Comparison of ENCODE assay signal across 8 mouse cellular contexts in genomic region chr5:96997802-96998565, GRCm38 (mm10). TPM values are rescaled to one million over a fixed set of nuclear protein-coding genes. Genes with fewer than 3 reads are reported as not detected.
DNase-seq lines count a peak whose midpoint lies in the region; ATAC-seq and TF ChIP-seq lines count a peak whose summit lies in the region.

No protein-coding gene starts in this region.

- peak overlapping the region; percentile 97 for H3K27ac ChIP-seq in bone marrow, adult 2 months (ENCODE audit: control insufficient read depth, insufficient read depth, low read depth, low read length, poor library complexity)
- peak overlapping the region; percentile 74 to 92 for H3K27ac ChIP-seq in heart, embryonic 14.5 days (replicated peaks in 1 of 2; ENCODE audit: control insufficient read depth in 1 of 2, insufficient read depth in 1 of 2, low read depth in 2 of 2, low read length in 2 of 2)
- H3K27ac ChIP-seq in small intestine, adult 2 months (ENCODE audit: insufficient read depth, low read depth, low read length): peak overlapping the region; percentile 77

- intact Hi-C loops in left cerebral cortex, postnatal 14 days (cut with DNase I): no loop called here

- WGBS in bone marrow, adult 2 months: under 1% methylated on average over 75 of the region's 75 CpGs
- 1% methylated on average over 74 of the region's 75 CpGs for WGBS in heart, embryonic 14.5 days
- WGBS in small intestine, adult 2 months: 1% methylated on average over 75 of the region's 75 CpGs

- peak overlapping the region; percentile 90 for H3K9ac ChIP-seq in heart, embryonic 14.5 days (ENCODE audit: low read length)

- no peaks in the 10 kb centered on the region for H3K27me3 ChIP-seq in erythroblast, embryonic 14.5 days (ENCODE audit: control insufficient read depth)
- H3K27me3 ChIP-seq in heart, embryonic 14.5 days (ENCODE audit: control insufficient read depth, insufficient read depth, low read length): no peaks in the 10 kb centered on the region; the same call in 1 of the 2 replicates
- H3K27me3 ChIP-seq in megakaryocyte, embryonic 14.5 days (replicated peaks): no peaks in the 10 kb centered on the region
- no peaks in the 10 kb centered on the region for H3K27me3 ChIP-seq in small intestine, adult 2 months (ENCODE audit: control insufficient read depth, insufficient read depth, low read length)

- peak; percentile 38 for DNase-seq in left cerebral cortex, adult 11 months (ENCODE audit: low spot score)
- DNase-seq in left cerebral cortex, postnatal 14 days (ENCODE audit: low spot score in 2 of 2): no peak
- DNase-seq in kidney, postnatal 25 days: peak; percentile 45 to 76

- H3K4me1 ChIP-seq in bone marrow, adult 2 months (ENCODE audit: control insufficient read depth, insufficient read depth, low read length): peaks cover 12% of the 10 kb centered on the region
- H3K4me1 ChIP-seq in erythroblast, embryonic 14.5 days (ENCODE audit: control insufficient read depth): peaks cover 76% of the 10 kb centered on the region
- H3K4me1 ChIP-seq in heart, embryonic 14.5 days (ENCODE audit: control insufficient read depth in 2 of 2, insufficient read depth in 2 of 2, low read length in 2 of 2): peaks cover 6 to 10% of the 10 kb centered on the region in 2 experiments
- peaks cover 72% of the 10 kb centered on the region for H3K4me1 ChIP-seq in megakaryocyte, embryonic 14.5 days
- peaks cover 27% of the 10 kb centered on the region; the same call in 1 of the 2 replicates for H3K4me1 ChIP-seq in small intestine, adult 2 months (ENCODE audit: control insufficient read depth, insufficient read depth, insufficient read length, low read length)

- no peaks in the 10 kb centered on the region for H3K9me3 ChIP-seq in erythroblast, embryonic 14.5 days (ENCODE audit: control insufficient read depth, low read length)
- H3K9me3 ChIP-seq in heart, embryonic 14.5 days (ENCODE audit: control insufficient read depth, low read length): no peaks in the 10 kb centered on the region
- H3K9me3 ChIP-seq in megakaryocyte, embryonic 14.5 days: no peaks in the 10 kb centered on the region

- peaks cover 54% of the 10 kb centered on the region for H3K36me3 ChIP-seq in erythroblast, embryonic 14.5 days (ENCODE audit: control insufficient read depth)
- H3K36me3 ChIP-seq in heart, embryonic 14.5 days (ENCODE audit: control insufficient read depth, insufficient read depth, low read length): no peaks in the 10 kb centered on the region
- H3K36me3 ChIP-seq in megakaryocyte, embryonic 14.5 days (replicated peaks; ENCODE audit: low read length): peaks cover 46% of the 10 kb centered on the region
- no peaks in the 10 kb centered on the region for H3K36me3 ChIP-seq in small intestine, adult 2 months (ENCODE audit: control insufficient read depth, insufficient read depth, low read length)

- peak overlapping the region; percentile 71 for H3K4me3 ChIP-seq in bone marrow, adult 2 months (replicated peaks; ENCODE audit: control insufficient read depth, low read depth, low read length)
- peak overlapping the region; percentile 79 for H3K4me3 ChIP-seq in erythroblast, embryonic 14.5 days (replicated peaks)
- H3K4me3 ChIP-seq in heart, embryonic 14.5 days (ENCODE audit: control insufficient read depth in 1 of 2, insufficient read depth in 1 of 2, low read depth in 1 of 2, low read length in 2 of 2): peak overlapping the region; percentile 87
- H3K4me3 ChIP-seq in megakaryocyte, embryonic 14.5 days (replicated peaks): peak overlapping the region; percentile 98
- peak overlapping the region; percentile 89 for H3K4me3 ChIP-seq in small intestine, adult 2 months (ENCODE audit: low read depth, low read length)

- TF ChIP-seq POLR2A in bone marrow, adult 2 months (IDR thresholded peaks at IDR 0.05; ENCODE audit: borderline replicate concordance, control insufficient read depth, low read depth, low read length): no peak
- TF ChIP-seq POLR2A in small intestine, adult 2 months (IDR thresholded peaks at IDR 0.05; ENCODE audit: low read depth, low read length): no peak

- no peak for TF ChIP-seq CTCF in bone marrow, adult 2 months (IDR thresholded peaks at IDR 0.05; ENCODE audit: control insufficient read depth, insufficient read depth, low read length)
- no peak for TF ChIP-seq CTCF in small intestine, adult 2 months (IDR thresholded peaks at IDR 0.05; ENCODE audit: extremely low read depth, insufficient read length, insufficient replicate concordance, low read depth, low read length)

- peak; percentile 5; the same call in 1 of the 2 replicates for ATAC-seq in heart, embryonic 14.5 days (ENCODE audit: insufficient number of reproducible peaks, insufficient read depth, low FRiP score, low read depth)

- peak overlapping the region; percentile 94 for H3K4me2 ChIP-seq in heart, embryonic 14.5 days (ENCODE audit: low read length)

RNA-seq across cellular contexts. Expression of gene Bmp2k, which starts 0.5 kb away (rescaled TPM):
- 10 to 100 TPM; 12.8 to 13.5 TPM for total RNA-seq in left cerebral cortex, postnatal 14 days (2021)
- 11.7 and 12.0 TPM in 2 replicates for polyA plus RNA-seq in bone marrow, adult 2 months (2011; ENCODE audit: insufficient read depth, insufficient read length, low replicate concordance, missing spikeins)
- polyA plus RNA-seq in erythroblast, embryonic 14.5 days (2012): 2.1 and 2.5 TPM in 2 replicates
- polyA plus RNA-seq in heart, embryonic 14.5 days (2014; fragmentation: Nextera tagmentation; extraction: Ambion mirVana): 8.1 and 8.3 TPM in 2 replicates
- 11.6 and 15.5 TPM in 2 replicates for polyA plus RNA-seq in megakaryocyte, embryonic 14.5 days (2012; ENCODE audit: insufficient read depth, low replicate concordance)
- 5.9 and 13.0 TPM in 2 replicates for polyA plus RNA-seq in small intestine, adult 2 months (2012; rRNA removed)

Comparison
In these comparisons a context has a peak if more than half of its experiments do, and no peak if none do; other contexts are left out.
1. DNase-seq: peak in left cerebral cortex, adult 11 months (single experiment) and kidney, postnatal 25 days (2 of 2); none in left cerebral cortex, postnatal 14 days (0 of 2).
2. Peak in every context shown above with its lines, with median percentiles within 50 percentile points of each other: H3K27ac ChIP-seq and H3K4me3 ChIP-seq.